Mouse (Mus musculus) C2C12 (cell line): ENCODE measurements around the gene Mief1. TPM values are rescaled to one million over a fixed set of nuclear protein-coding genes. Genes with fewer than 3 reads are reported as not detected.

Source experiments
- H3K27me3 ChIP-seq: one replicate; pipeline ENCODE4 v1.6.1; 2011; ENCODE audit not compliant: control insufficient read depth, insufficient read depth, insufficient read length
- H3K36me3 ChIP-seq: one replicate; pipeline ENCODE4 v1.6.1; 2011; ENCODE audit not compliant: control insufficient read depth, insufficient read depth
- H3K4me3 ChIP-seq: one replicate; pipeline ENCODE4 v1.5.1; 2011; ENCODE audit warnings: mild to moderate bottlenecking, control low read depth; ENCODE audit not compliant: poor library complexity, insufficient read depth, severe bottlenecking
- H3K79me2 ChIP-seq: one replicate; pipeline ENCODE4 v1.6.1; 2011; ENCODE audit not compliant: control insufficient read depth, insufficient read depth
- H3K79me3 ChIP-seq: one replicate; pipeline ENCODE4 v1.6.1; 2011; ENCODE audit warnings: low read depth, control low read depth
- H3ac ChIP-seq: one replicate; pipeline ENCODE3; 2011; ENCODE audit warnings: low read depth; ENCODE audit not compliant: control insufficient read depth, insufficient read length
- CEBPB ChIP-seq: IDR thresholded peaks from one replicate; pipeline ENCODE4 v1.6.1; 2011; ENCODE audit warnings: low read depth, mild to moderate bottlenecking, control low read depth, moderate library complexity
- CTCF ChIP-seq: IDR thresholded peaks from one replicate; pipeline ENCODE4 v1.5.1; 2011; ENCODE audit not compliant: control insufficient read depth, insufficient read depth, insufficient read length
- FOSL1 ChIP-seq: IDR thresholded peaks from one replicate; pipeline ENCODE4 v1.8.0; 2011; ENCODE audit warnings: mild to moderate bottlenecking, low read length; ENCODE audit not compliant: poor library complexity, insufficient read depth, severe bottlenecking
- MAX ChIP-seq: IDR thresholded peaks from one replicate; pipeline ENCODE4 v1.6.1; 2011; ENCODE audit warnings: mild to moderate bottlenecking, control low read depth
- MYOD1 ChIP-seq: IDR thresholded peaks from one replicate; pipeline ENCODE4 v1.6.1; 2011; ENCODE audit warnings: low read depth; ENCODE audit not compliant: control insufficient read depth, insufficient read length
- MYOG ChIP-seq: IDR thresholded peaks from one replicate; pipeline ENCODE4 v1.6.1; 2011; ENCODE audit not compliant: control insufficient read depth, insufficient read length; ENCODE audit errors: extremely low read depth
- USF1 ChIP-seq: IDR thresholded peaks from one replicate; pipeline ENCODE4 v1.6.1; 2011; ENCODE audit warnings: low read depth, mild to moderate bottlenecking, control low read depth, moderate library complexity
- polyA plus RNA-seq: library from polyadenylated mRNA; unstranded; fragments of >200 nt; fragmentation: generic; extraction: Trizol; gene quantifications from one replicate; pipeline ENCODE4 v1.2.1, GENCODE M21; 2012; ENCODE audit warnings: missing spikeins

Gene Mief1
- polyA plus RNA-seq, 1 experiment = 27.3 TPM

GRCm38 (mm10) chr15:80213688-80214087 lies 20.1 kb upstream of the Mief1 start:
- no peaks in the 10 kb centered on the region for H3K27me3 ChIP-seq
- TF ChIP-seq MAX (no peak), CEBPB (no peak), FOSL1 (no peak), CTCF (no peak), MYOG (no peak)

GRCm38 (mm10) chr15:80215716-80216479 lies 17.9 kb upstream of the Mief1 start:
- Histone ChIP-seq H3K79me2 (no peaks in the 10 kb centered on the region), H3K79me3 (no peaks in the 10 kb centered on the region), H3K4me3 (no peak overlapping the region), H3K36me3 (peaks cover 13% of the 10 kb centered on the region), H3ac (no peak overlapping the region), H3K27me3 (no peaks in the 10 kb centered on the region)
- TF ChIP-seq CTCF (peak; percentile 7), MYOG (no peak), CEBPB (no peak), MAX (no peak), MYOD1 (no peak), FOSL1 (no peak), USF1 (no peak)

More at GRCm38 (mm10) chr15:80213688-80214087, 20.1 kb upstream of the Mief1 start:
- Histone ChIP-seq H3K4me3 (no peak overlapping the region), H3ac (no peak overlapping the region), H3K79me2 (no peaks in the 10 kb centered on the region), H3K79me3 (no peaks in the 10 kb centered on the region), H3K36me3 (peaks cover 15% of the 10 kb centered on the region)

GRCm38 (mm10) chr15:80216480-80216820 lies 17.4 kb upstream of the Mief1 start:
- Histone ChIP-seq H3K27me3 (no peaks in the 10 kb centered on the region), H3K79me2 (no peaks in the 10 kb centered on the region), H3K4me3 (no peak overlapping the region), H3K36me3 (peaks cover 8% of the 10 kb centered on the region), H3K79me3 (no peaks in the 10 kb centered on the region), H3ac (no peak overlapping the region)
- no peak for TF ChIP-seq MYOD1
- TF ChIP-seq USF1 = no peak
- no peak for TF ChIP-seq MAX
- no peak for TF ChIP-seq FOSL1
- no peak for TF ChIP-seq CEBPB
- TF ChIP-seq CTCF = no peak
- TF ChIP-seq MYOG = no peak

GRCm38 (mm10) chr15:80217476-80217875 lies 16.3 kb upstream of the Mief1 start:
- H3K27me3 ChIP-seq = no peaks in the 10 kb centered on the region
- no peak overlapping the region for H3ac ChIP-seq
- H3K36me3 ChIP-seq = no peaks in the 10 kb centered on the region
- no peak overlapping the region for H3K4me3 ChIP-seq
- H3K79me2 ChIP-seq = no peaks in the 10 kb centered on the region
- H3K79me3 ChIP-seq = no peaks in the 10 kb centered on the region
- no peak for TF ChIP-seq FOSL1
- TF ChIP-seq CTCF = no peak
- TF ChIP-seq MYOD1 = no peak
- no peak for TF ChIP-seq MAX
- no peak for TF ChIP-seq USF1
- no peak for TF ChIP-seq MYOG
- no peak for TF ChIP-seq CEBPB

- Histone ChIP-seq H3K79me2 (no peaks in the 10 kb centered on the region), H3K4me3 (no peak overlapping the region), H3K79me3 (no peaks in the 10 kb centered on the region), H3ac (peak overlapping the region; percentile 0), H3K36me3 (no peaks in the 10 kb centered on the region), H3K27me3 (no peaks in the 10 kb centered on the region)
- TF ChIP-seq MYOD1 = no peak
- no peak for TF ChIP-seq CEBPB
- no peak for TF ChIP-seq MYOG
- no peak for TF ChIP-seq MAX
- TF ChIP-seq FOSL1 = peak; percentile 97
- no peak for TF ChIP-seq CTCF
- TF ChIP-seq USF1 = peak; percentile 23
Measured at GRCm38 (mm10) chr15:80219211-80219610, 14.6 kb upstream of the Mief1 start.
